ENCODE assay signal across 25 mouse cellular contexts in the genomic region with DNA sequence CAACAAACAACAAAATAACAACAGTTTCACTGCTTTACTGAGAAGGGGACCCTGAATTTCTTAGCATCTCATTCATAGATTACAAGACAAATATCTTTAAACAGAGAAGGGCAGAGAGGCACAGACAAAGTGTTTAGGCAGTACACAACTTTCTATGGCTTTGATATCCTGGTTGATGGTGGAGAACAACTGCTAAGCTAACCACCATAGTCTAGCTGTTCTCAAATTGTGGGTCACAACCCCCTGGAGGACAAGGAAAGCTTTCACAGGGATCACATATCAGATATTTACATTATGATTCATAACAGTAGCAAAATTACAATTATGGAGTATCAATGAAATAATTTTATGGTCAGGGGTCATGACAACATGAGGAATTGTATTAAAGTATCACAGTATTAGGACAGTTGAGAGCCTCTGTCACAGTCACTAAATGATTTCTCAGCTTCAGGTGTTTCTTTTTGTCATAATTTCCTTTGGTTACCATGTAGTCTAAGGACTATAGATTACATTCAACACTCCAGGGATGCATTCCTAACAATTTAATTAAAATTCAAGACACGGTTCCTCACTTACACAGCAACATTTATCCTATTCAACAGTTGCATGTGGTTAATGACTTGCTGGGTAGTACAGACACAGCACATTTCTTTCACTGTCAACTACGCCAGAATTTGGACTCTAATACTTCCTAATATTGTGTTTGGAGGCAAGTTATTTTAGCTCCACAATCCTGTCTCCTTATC.
DNase-seq lines count a peak whose midpoint lies in the region; ATAC-seq lines count a peak whose summit lies in the region.
"Had no signal": no experiment of that assay in that cellular context is flagged by ENCODE, and none has a peak within 500 bp of the region (broad histone marks: within the 10 kb centered on the region; RNA-seq: fewer than 3 reads in every experiment).

No protein-coding gene starts in this region.

- no peak overlapping the region for H3K27ac ChIP-seq in hindbrain, embryonic 14.5 days
- no peak overlapping the region for H3K27ac ChIP-seq in hindbrain, embryonic 13.5 days
- H3K27ac ChIP-seq in midbrain, embryonic 14.5 days (replicated peaks; ENCODE audit: low read depth, low read length), result no peak overlapping the region
- no peak overlapping the region for H3K27ac ChIP-seq in midbrain, embryonic 16.5 days (ENCODE audit: low read length)
- H3K27ac ChIP-seq in forebrain, embryonic 16.5 days (ENCODE audit: low read length), result no peak overlapping the region
- H3K27ac ChIP-seq: embryonic facial prominence, embryonic 12.5 days; heart, embryonic 10.5 days; heart, embryonic 15.5 days; kidney, embryonic 15.5 days; layer of hippocampus, adult 2 months; left cerebral cortex, adult 2 months; limb, embryonic 13.5 days; liver, embryonic 12.5 days; midbrain, embryonic 12.5 days; neural tube, embryonic 12.5 days had no signal

- no peaks in the 10 kb centered on the region for H3K4me1 ChIP-seq in hindbrain, embryonic 14.5 days (replicated peaks; ENCODE audit: control insufficient read depth, insufficient read depth, low read length)
- H3K4me1 ChIP-seq in hindbrain, embryonic 13.5 days (replicated peaks), result no peaks in the 10 kb centered on the region
- no peaks in the 10 kb centered on the region for H3K4me1 ChIP-seq in midbrain, embryonic 14.5 days (ENCODE audit: control insufficient read depth, insufficient read depth, low read length)
- H3K4me1 ChIP-seq in midbrain, embryonic 16.5 days (ENCODE audit: control insufficient read depth, insufficient read depth, low read length), result no peaks in the 10 kb centered on the region
- no peaks in the 10 kb centered on the region for H3K4me1 ChIP-seq in forebrain, embryonic 16.5 days (replicated peaks; ENCODE audit: control insufficient read depth, insufficient read depth, low read length)
- H3K4me1 ChIP-seq: embryonic facial prominence, embryonic 12.5 days; heart, embryonic 10.5 days; kidney, embryonic 15.5 days; limb, embryonic 13.5 days; liver, embryonic 12.5 days; midbrain, embryonic 12.5 days; neural tube, embryonic 12.5 days had no signal

- H3K27me3 ChIP-seq in hindbrain, embryonic 14.5 days (ENCODE audit: control insufficient read depth, insufficient read depth, low read length), result no peaks in the 10 kb centered on the region
- H3K27me3 ChIP-seq in hindbrain, embryonic 13.5 days, result no peaks in the 10 kb centered on the region
- no peaks in the 10 kb centered on the region for H3K27me3 ChIP-seq in midbrain, embryonic 14.5 days (ENCODE audit: control insufficient read depth, insufficient read depth, low read length)
- H3K27me3 ChIP-seq in midbrain, embryonic 16.5 days (ENCODE audit: control insufficient read depth, insufficient read depth, low read depth, low read length), result no peaks in the 10 kb centered on the region
- H3K27me3 ChIP-seq in forebrain, embryonic 16.5 days (replicated peaks; ENCODE audit: control insufficient read depth, insufficient read depth, low read length), result no peaks in the 10 kb centered on the region
- H3K27me3 ChIP-seq: embryonic facial prominence, embryonic 12.5 days; heart, embryonic 15.5 days; kidney, embryonic 15.5 days; limb, embryonic 13.5 days; liver, embryonic 12.5 days; midbrain, embryonic 12.5 days; neural tube, embryonic 12.5 days had no signal

- 43% methylated on average over 2 of the region's 2 CpGs for WGBS in hindbrain, embryonic 14.5 days
- WGBS in hindbrain, embryonic 13.5 days, result 64% methylated on average over 2 of the region's 2 CpGs
- WGBS in midbrain, embryonic 14.5 days, result 57% methylated on average over 2 of the region's 2 CpGs
- WGBS in midbrain, embryonic 16.5 days, result 52% methylated on average over 2 of the region's 2 CpGs
- WGBS in forebrain, embryonic 16.5 days, result 36% methylated on average over 2 of the region's 2 CpGs

- H3K9ac ChIP-seq in hindbrain, embryonic 14.5 days, result no peak overlapping the region
- H3K9ac ChIP-seq in hindbrain, embryonic 13.5 days, result no peak overlapping the region
- H3K9ac ChIP-seq in midbrain, embryonic 14.5 days (replicated peaks; ENCODE audit: low read length), result no peak overlapping the region
- H3K9ac ChIP-seq in midbrain, embryonic 16.5 days (ENCODE audit: low read depth, low read length), result no peak overlapping the region
- no peak overlapping the region for H3K9ac ChIP-seq in forebrain, embryonic 16.5 days (replicated peaks; ENCODE audit: low read depth, low read length)
- H3K9ac ChIP-seq: embryonic facial prominence, embryonic 12.5 days; heart, embryonic 15.5 days; kidney, embryonic 15.5 days; limb, embryonic 13.5 days; liver, embryonic 12.5 days; liver, postnatal 0 days; midbrain, embryonic 12.5 days; neural tube, embryonic 12.5 days had no signal

- no peak for ATAC-seq in hindbrain, embryonic 14.5 days (ENCODE audit: low FRiP score)
- no peak for ATAC-seq in hindbrain, embryonic 13.5 days (ENCODE audit: low FRiP score)
- no peak for ATAC-seq in midbrain, embryonic 14.5 days (ENCODE audit: low FRiP score, low TSS enrichment)
- no peak for ATAC-seq in midbrain, embryonic 16.5 days
- peak; percentile 67 for ATAC-seq in forebrain, embryonic 16.5 days
- ATAC-seq: liver, embryonic 12.5 days; liver, postnatal 0 days; Patski had no signal

- peak; percentile 26 for DNase-seq in hindbrain, embryonic 14.5 days (ENCODE audit: low spot score)
- peak; percentile 0 for DNase-seq in midbrain, embryonic 14.5 days
- DNase-seq in NIH3T3 (ENCODE audit: low read depth), result peak; percentile 7
- no peak for DNase-seq in cerebellum, postnatal 4 days (ENCODE audit: low spot score in 2 of 2)
- DNase-seq in gastrocnemius, adult 18-20 months (ENCODE audit: low spot score), result no peak
- DNase-seq: embryo, embryonic 11 days; kidney, adult 18-20 months; kidney, postnatal 25 days; liver, postnatal 0 days; thymus, adult 2 months had no signal

- no peaks in the 10 kb centered on the region for H3K36me3 ChIP-seq in hindbrain, embryonic 14.5 days (replicated peaks; ENCODE audit: control insufficient read depth, insufficient read depth)
- H3K36me3 ChIP-seq in hindbrain, embryonic 13.5 days, result no peaks in the 10 kb centered on the region
- no peaks in the 10 kb centered on the region for H3K36me3 ChIP-seq in midbrain, embryonic 14.5 days (ENCODE audit: control insufficient read depth, insufficient read depth, low read length)
- H3K36me3 ChIP-seq in midbrain, embryonic 16.5 days (ENCODE audit: control insufficient read depth, insufficient read depth, low read length), result no peaks in the 10 kb centered on the region
- H3K36me3 ChIP-seq in forebrain, embryonic 16.5 days (ENCODE audit: control insufficient read depth, insufficient read depth), result no peaks in the 10 kb centered on the region
- H3K36me3 ChIP-seq: embryonic facial prominence, embryonic 12.5 days; G1E; heart, embryonic 10.5 days; heart, embryonic 15.5 days; kidney, embryonic 15.5 days; limb, embryonic 13.5 days; liver, embryonic 12.5 days; midbrain, embryonic 12.5 days; neural tube, embryonic 12.5 days had no signal

- H3K9me3 ChIP-seq in hindbrain, embryonic 14.5 days (ENCODE audit: control insufficient read depth, low read length), result no peaks in the 10 kb centered on the region
- no peaks in the 10 kb centered on the region for H3K9me3 ChIP-seq in hindbrain, embryonic 13.5 days
- H3K9me3 ChIP-seq in midbrain, embryonic 14.5 days (ENCODE audit: control insufficient read depth, low read length), result no peaks in the 10 kb centered on the region
- H3K9me3 ChIP-seq in midbrain, embryonic 16.5 days (replicated peaks; ENCODE audit: control insufficient read depth, low read length, poor library complexity, severe bottlenecking), result no peaks in the 10 kb centered on the region
- no peaks in the 10 kb centered on the region for H3K9me3 ChIP-seq in forebrain, embryonic 16.5 days (ENCODE audit: control insufficient read depth, low read length)
- H3K9me3 ChIP-seq: embryonic facial prominence, embryonic 12.5 days; G1E; heart, embryonic 10.5 days; heart, embryonic 15.5 days; kidney, embryonic 15.5 days; limb, embryonic 13.5 days; liver, embryonic 12.5 days; midbrain, embryonic 12.5 days; neural tube, embryonic 12.5 days had no signal

- no peak overlapping the region for H3K4me2 ChIP-seq in hindbrain, embryonic 14.5 days (replicated peaks)
- H3K4me2 ChIP-seq in hindbrain, embryonic 13.5 days, result no peak overlapping the region
- no peak overlapping the region for H3K4me2 ChIP-seq in midbrain, embryonic 14.5 days (ENCODE audit: low read length)
- no peak overlapping the region for H3K4me2 ChIP-seq in midbrain, embryonic 16.5 days (ENCODE audit: low read length)
- no peak overlapping the region for H3K4me2 ChIP-seq in forebrain, embryonic 16.5 days (ENCODE audit: low read length)
- H3K4me2 ChIP-seq: embryonic facial prominence, embryonic 12.5 days; heart, embryonic 15.5 days; kidney, embryonic 15.5 days; limb, embryonic 13.5 days; liver, embryonic 12.5 days; midbrain, embryonic 12.5 days; neural tube, embryonic 12.5 days had no signal

- H3K4me3 ChIP-seq in hindbrain, embryonic 14.5 days (replicated peaks; ENCODE audit: low read length), result no peak overlapping the region
- H3K4me3 ChIP-seq in hindbrain, embryonic 13.5 days, result no peak overlapping the region
- no peak overlapping the region for H3K4me3 ChIP-seq in midbrain, embryonic 14.5 days (replicated peaks; ENCODE audit: low read depth, low read length)
- H3K4me3 ChIP-seq in midbrain, embryonic 16.5 days (ENCODE audit: low read depth, low read length), result no peak overlapping the region
- H3K4me3 ChIP-seq in forebrain, embryonic 16.5 days (replicated peaks; ENCODE audit: low read length), result no peak overlapping the region
- H3K4me3 ChIP-seq: embryonic facial prominence, embryonic 12.5 days; heart, embryonic 10.5 days; heart, embryonic 15.5 days; kidney, embryonic 15.5 days; layer of hippocampus, adult 2 months; left cerebral cortex, adult 2 months; limb, embryonic 13.5 days; liver, embryonic 12.5 days; midbrain, embryonic 12.5 days; neural tube, embryonic 12.5 days had no signal

Comparison
In these comparisons a context has a peak if more than half of its experiments do, and no peak if none do; other contexts are left out.
1. DNase-seq: peak in hindbrain, embryonic 14.5 days (single experiment), midbrain, embryonic 14.5 days (single experiment) and NIH3T3 (single experiment); none in cerebellum, postnatal 4 days (0 of 2) and gastrocnemius, adult 18-20 months (single experiment).